Mouse (Mus musculus): ENCODE measurements around the gene Nfe2l2. TPM values are rescaled to one million over a fixed set of nuclear protein-coding genes. Genes with fewer than 3 reads are reported as not detected.

The Nfe2l2 gene
- polyA plus RNA-seq, 1 experiment, result 21.1 TPM

Other genes with a start within 250 kb of the Nfe2l2 start
- 297 and 316 TPM in 2 replicates for gene Hnrnpa3, start 45.4 kb downstream of the Nfe2l2 start, polyA plus RNA-seq (2012; rRNA removed)
- gene Agps, start 127.5 kb upstream of the Nfe2l2 start, polyA plus RNA-seq (2012; rRNA removed), result 14.6 and 15.6 TPM in 2 replicates
- 11.0 and 12.0 TPM in 2 replicates for gene Ttc30b, start 233.9 kb upstream of the Nfe2l2 start, polyA plus RNA-seq (2012; rRNA removed)